8 mouse cellular contexts compared by ENCODE assay signal in genomic region chr2:128123921-128124683, GRCm38 (mm10). TPM values are rescaled to one million over a fixed set of nuclear protein-coding genes. Genes with fewer than 3 reads are reported as not detected.
DNase-seq lines count a peak whose midpoint lies in the region; ATAC-seq and TF ChIP-seq lines count a peak whose summit lies in the region.

No protein-coding gene starts in this region.

- H3K4me1 ChIP-seq in kidney, adult 2 months (ENCODE audit: control insufficient read depth, insufficient read depth, low read length): peaks cover 9% of the 10 kb centered on the region
- peaks cover 11% of the 10 kb centered on the region for H3K4me1 ChIP-seq in bone marrow macrophage, adult 2 months (ENCODE audit: control insufficient read depth, insufficient read depth, low read length)
- peaks cover 36% of the 10 kb centered on the region for H3K4me1 ChIP-seq in heart, embryonic 16.5 days (ENCODE audit: control insufficient read depth, insufficient read depth, low read length)
- H3K4me1 ChIP-seq in limb, embryonic 14.5 days (ENCODE audit: control insufficient read depth, insufficient read depth, low read length): peaks cover 34% of the 10 kb centered on the region

- no peaks in the 10 kb centered on the region for H3K27me3 ChIP-seq in kidney, adult 2 months (replicated peaks; ENCODE audit: control insufficient read depth, insufficient read depth, low read length)
- H3K27me3 ChIP-seq in heart, embryonic 16.5 days (ENCODE audit: control insufficient read depth, insufficient read depth, low read length): peaks cover 3% of the 10 kb centered on the region; the same call in 1 of the 2 replicates
- H3K27me3 ChIP-seq in limb, embryonic 14.5 days (ENCODE audit: control insufficient read depth, insufficient read depth, low read length): peaks cover 34% of the 10 kb centered on the region

- 29% methylated on average over 23 of the region's 23 CpGs for WGBS in kidney, adult 2 months
- WGBS in heart, embryonic 16.5 days: 11% methylated on average over 23 of the region's 23 CpGs
- 5% methylated on average over 23 of the region's 23 CpGs for WGBS in limb, embryonic 14.5 days

- TF ChIP-seq POLR2A in kidney, adult 2 months (IDR thresholded peaks at IDR 0.05; ENCODE audit: low read depth, low read length): no peak
- no peak for TF ChIP-seq POLR2A in bone marrow macrophage, adult 2 months (IDR thresholded peaks at IDR 0.05; ENCODE audit: borderline replicate concordance, low read depth, low read length)
- no peak for TF ChIP-seq POLR2A in limb, embryonic 14.5 days (IDR thresholded peaks at IDR 0.05; ENCODE audit: borderline replicate concordance, extremely low read depth, insufficient read depth, insufficient read length)

- no peak overlapping the region for H3K27ac ChIP-seq in kidney, adult 2 months (ENCODE audit: insufficient read depth, low read depth, low read length)
- H3K27ac ChIP-seq in bone marrow macrophage, adult 2 months (ENCODE audit: insufficient read depth, low read depth, low read length): no peak overlapping the region
- no peak overlapping the region for H3K27ac ChIP-seq in heart, embryonic 16.5 days (ENCODE audit: low read length)
- no peak overlapping the region for H3K27ac ChIP-seq in limb, embryonic 14.5 days (replicated peaks; ENCODE audit: low read depth, low read length)

- no peak for TF ChIP-seq CTCF in kidney, adult 2 months (conservative IDR thresholded peaks at IDR 0.05; ENCODE audit: insufficient read depth, insufficient read length, low read depth, low read length)
- TF ChIP-seq CTCF in bone marrow macrophage, adult 2 months (IDR thresholded peaks at IDR 0.05; ENCODE audit: low read depth, low read length): no peak

- no peaks in the 10 kb centered on the region for H3K9me3 ChIP-seq in heart, embryonic 16.5 days (replicated peaks; ENCODE audit: control insufficient read depth, low read length)
- no peaks in the 10 kb centered on the region for H3K9me3 ChIP-seq in limb, embryonic 14.5 days (ENCODE audit: control insufficient read depth, low read length)

- peak overlapping the region; percentile 94 for H3K4me2 ChIP-seq in heart, embryonic 16.5 days (ENCODE audit: low read depth, low read length)
- peak overlapping the region; percentile 98 for H3K4me2 ChIP-seq in limb, embryonic 14.5 days (replicated peaks; ENCODE audit: low read depth, low read length, severe bottlenecking)

- peak; percentile 17 for DNase-seq in kidney, adult 2 months
- no peak for DNase-seq in kidney, adult 11 months
- no peak for DNase-seq in limb, embryonic 14.5 days (ENCODE audit: low spot score)
- DNase-seq in neural tube, embryonic 10.5 days (ENCODE audit: extremely low spot score, low spot score): peak; percentile 49
- no peak for DNase-seq in gastrocnemius, postnatal 25 days

- peak overlapping the region; percentile 57 for H3K9ac ChIP-seq in heart, embryonic 16.5 days (ENCODE audit: low read length)
- no peak overlapping the region for H3K9ac ChIP-seq in limb, embryonic 14.5 days (ENCODE audit: low read depth, low read length, severe bottlenecking)

- no peak for ATAC-seq in heart, embryonic 16.5 days (replicated peaks; ENCODE audit: extremely low read depth, insufficient read depth, low FRiP score)
- no peak for ATAC-seq in limb, embryonic 14.5 days (ENCODE audit: low FRiP score, low read depth)
- ATAC-seq in cerebellum, adult (ENCODE audit: insufficient number of reproducible peaks, low FRiP score, low TSS enrichment): no peak

- no peak overlapping the region for H3K4me3 ChIP-seq in kidney, adult 2 months (ENCODE audit: insufficient read depth, low read depth, low read length)
- peak overlapping the region; percentile 60 for H3K4me3 ChIP-seq in bone marrow macrophage, adult 2 months (ENCODE audit: insufficient read depth, low read length)
- H3K4me3 ChIP-seq in heart, embryonic 16.5 days (ENCODE audit: low read length): peak overlapping the region; percentile 85
- H3K4me3 ChIP-seq in limb, embryonic 14.5 days (replicated peaks; ENCODE audit: low read length): peak overlapping the region; percentile 66

- H3K36me3 ChIP-seq in kidney, adult 2 months (ENCODE audit: control insufficient read depth, insufficient read depth, low read length): no peaks in the 10 kb centered on the region
- no peaks in the 10 kb centered on the region for H3K36me3 ChIP-seq in heart, embryonic 16.5 days (ENCODE audit: control insufficient read depth, insufficient read depth)
- no peaks in the 10 kb centered on the region for H3K36me3 ChIP-seq in limb, embryonic 14.5 days (ENCODE audit: control insufficient read depth, insufficient read depth, low read length)

RNA-seq across cellular contexts. Expression of gene Bcl2l11, which starts 1.7 kb away (rescaled TPM):
- 7.1 and 7.8 TPM in 2 replicates for polyA plus RNA-seq in kidney, adult 2 months (2012; rRNA removed)
- polyA plus RNA-seq in bone marrow macrophage, adult 2 months (2012; ENCODE audit: insufficient read depth, insufficient read length, missing spikeins): 56.4 and 60.5 TPM in 2 replicates
- 20.4 and 23.2 TPM in 2 replicates for polyA plus RNA-seq in heart, embryonic 16.5 days (2015; fragmentation: Nextera tagmentation; extraction: Ambion mirVana)
- polyA plus RNA-seq in limb, embryonic 14.5 days (2012; rRNA removed): 30.5 and 34.6 TPM in 2 replicates
- 18.3 and 22.7 TPM in 2 replicates for polyA plus RNA-seq in limb, embryonic 14.5 days (2014; fragmentation: Nextera tagmentation; extraction: Ambion mirVana)
- total RNA-seq in gastrocnemius, postnatal 25 days (2021): 1 to 10 TPM; 2.4 to 5.1 TPM

Comparison
In these comparisons a context has a peak if more than half of its experiments do, and no peak if none do; other contexts are left out.
1. DNase-seq: peak in kidney, adult 2 months (single experiment) and neural tube, embryonic 10.5 days (single experiment); none in kidney, adult 11 months (single experiment), limb, embryonic 14.5 days (single experiment) and gastrocnemius, postnatal 25 days (single experiment).